Mouse (Mus musculus) heart, postnatal 36 days (tissue): ENCODE data around the gene Fam214a. TPM values are rescaled to one million over a fixed set of nuclear protein-coding genes. Genes with fewer than 3 reads are reported as not detected.
"Not testable (repeated sequence)": the region's sequence is repeated elsewhere in the genome, so short reads cannot be mapped to it uniquely, and the experiment has no call there.

Experiments
- DNase-seq, 2 experiments: peaks; one replicate each; pipeline ENCODE4 v3.0.0; 2021 to 2022
- intact Hi-C: fragments of 180-260 bp; cut with DNase I; formaldehyde crosslinking; loops from one replicate; pipeline ENCODE4 v1.15.1; 2025
- total RNA-seq, 2 experiments: library from RNA; stranded (reverse); gene quantifications; 2 replicates each; pipeline ENCODE4 v1.2.3; 2021

Fam214a gene
- total RNA-seq, 2 experiments from 2014 or later = 37.3 to 39.8 TPM

DNA sequence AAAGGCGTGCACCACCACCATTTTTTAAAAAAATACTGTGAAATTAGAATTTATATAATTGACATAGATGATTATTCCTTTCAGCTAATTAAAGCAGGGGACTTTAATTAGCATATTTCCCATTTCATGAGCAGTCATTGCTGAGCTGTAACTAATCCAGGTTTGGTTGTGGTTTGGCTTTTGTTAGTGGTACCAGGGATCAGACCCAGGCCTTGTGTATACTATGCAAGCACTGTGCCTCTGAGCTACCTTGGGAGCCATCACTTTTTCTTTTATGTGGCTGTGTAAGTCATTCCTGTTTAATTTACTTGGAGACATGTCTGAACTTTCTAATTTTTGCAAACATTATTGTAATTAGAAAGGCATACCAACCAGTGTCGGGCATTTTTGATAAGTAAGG, 24.6 kb downstream of the Fam214a start:
- intact Hi-C loops = no loop called here
- DNase-seq = no peak

DNA sequence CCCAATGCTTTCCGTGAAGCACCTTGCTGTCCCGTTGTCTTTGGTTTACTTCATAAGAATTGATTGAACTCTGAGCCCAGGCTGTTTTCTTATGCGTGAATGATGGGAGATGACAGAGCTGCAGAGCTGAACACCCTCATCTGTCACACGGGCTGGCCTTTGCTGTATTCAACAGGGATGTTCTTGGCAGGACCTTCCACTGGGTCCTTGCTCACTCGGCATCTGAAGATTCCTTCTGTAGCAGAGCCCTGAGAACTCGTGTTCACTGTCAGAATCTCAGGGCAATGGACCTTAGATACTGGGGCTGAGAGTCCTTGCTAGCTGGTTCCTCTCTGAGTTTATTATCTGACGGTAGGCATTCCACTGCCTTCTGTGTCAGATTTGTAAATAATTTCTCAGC, 25.3 kb downstream of the Fam214a start:
- intact Hi-C loops = no loop called here
- no peak for DNase-seq

DNA sequence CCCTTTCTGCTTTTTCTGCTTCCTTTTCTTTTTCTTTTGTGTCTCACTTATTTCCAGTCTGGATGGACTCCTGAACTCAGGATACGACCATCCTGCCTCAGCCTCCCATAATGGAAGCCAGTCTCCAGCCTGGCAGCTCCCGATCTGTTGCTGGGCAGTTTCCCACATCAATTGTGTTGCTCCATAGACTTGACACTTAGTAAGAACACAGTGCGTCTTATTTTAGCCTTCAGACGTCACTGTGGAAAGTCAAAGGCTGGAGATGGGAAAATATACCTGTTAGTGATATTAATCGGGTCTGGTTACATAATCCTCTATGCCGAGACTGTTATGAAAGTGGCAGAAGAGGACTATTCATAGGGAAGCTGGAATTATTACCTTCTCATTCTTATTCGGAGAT, 26.2 kb downstream of the Fam214a start:
- no peak for DNase-seq
- intact Hi-C loops = no loop called here

DNA sequence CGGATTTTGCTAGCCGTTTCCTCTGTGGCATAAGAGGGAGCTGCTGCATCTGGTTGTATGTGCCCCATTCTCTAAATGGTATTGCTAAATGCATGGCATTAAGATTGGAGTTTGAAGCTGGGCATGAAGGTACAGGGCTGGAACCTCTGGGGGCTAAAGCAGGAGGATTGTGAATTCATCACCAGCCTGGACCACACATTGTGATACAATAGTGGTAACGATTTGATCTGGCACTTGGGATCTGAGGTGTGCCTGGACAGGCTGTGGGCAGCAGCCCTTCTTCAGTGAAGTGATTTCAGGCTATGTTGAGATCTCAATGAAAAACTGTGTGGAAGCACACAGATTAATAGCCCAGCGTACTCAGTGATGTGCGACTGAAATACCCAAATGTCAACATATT, 26.7 kb downstream of the Fam214a start:
- DNase-seq = no peak
- intact Hi-C loops = no loop called here

DNA sequence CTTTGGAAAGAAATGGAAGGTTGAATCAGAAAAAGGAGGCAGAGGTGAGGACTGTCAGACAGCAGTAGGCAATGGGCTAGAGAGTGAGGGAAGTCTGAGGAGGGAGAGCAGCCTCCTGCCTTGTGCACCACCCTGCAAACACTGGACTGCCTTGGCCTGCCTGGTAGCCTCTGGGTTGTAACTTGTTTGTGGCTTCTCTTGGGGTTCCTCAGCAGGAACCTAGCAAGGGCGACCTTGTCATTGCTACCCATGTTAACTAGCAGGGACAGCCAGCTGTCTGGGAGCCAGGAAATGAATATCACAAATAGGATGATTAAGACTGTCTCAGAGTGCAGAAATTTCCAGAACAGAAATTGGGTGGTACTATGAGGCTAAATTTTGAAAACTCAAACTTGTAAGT, 27.2 kb downstream of the Fam214a start:
- no peak for DNase-seq
- intact Hi-C loops = no loop called here

DNA sequence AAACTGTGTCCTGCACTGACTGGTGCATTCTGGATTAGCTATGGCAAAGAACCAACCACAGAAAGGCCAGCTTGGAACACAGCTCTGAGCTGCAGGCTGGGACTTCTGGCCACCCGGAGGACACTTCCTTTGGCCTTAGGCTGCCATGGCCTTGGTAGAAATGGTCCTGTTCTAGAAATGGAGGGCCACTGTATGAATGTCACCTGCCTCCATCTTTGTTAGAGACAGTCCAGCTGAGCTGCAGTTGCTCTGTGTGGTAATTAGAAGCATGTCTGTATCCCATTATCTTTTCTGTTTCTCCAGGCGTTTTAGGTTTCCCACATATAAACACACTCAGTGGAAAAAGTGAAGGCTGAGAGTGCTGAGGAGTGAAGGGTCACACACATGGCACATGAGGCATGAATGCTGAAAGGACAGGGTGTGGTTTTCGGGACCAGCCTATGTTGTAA, 29.0 kb downstream of the Fam214a start:
- intact Hi-C loops = no loop called here
- no peak for DNase-seq

DNA sequence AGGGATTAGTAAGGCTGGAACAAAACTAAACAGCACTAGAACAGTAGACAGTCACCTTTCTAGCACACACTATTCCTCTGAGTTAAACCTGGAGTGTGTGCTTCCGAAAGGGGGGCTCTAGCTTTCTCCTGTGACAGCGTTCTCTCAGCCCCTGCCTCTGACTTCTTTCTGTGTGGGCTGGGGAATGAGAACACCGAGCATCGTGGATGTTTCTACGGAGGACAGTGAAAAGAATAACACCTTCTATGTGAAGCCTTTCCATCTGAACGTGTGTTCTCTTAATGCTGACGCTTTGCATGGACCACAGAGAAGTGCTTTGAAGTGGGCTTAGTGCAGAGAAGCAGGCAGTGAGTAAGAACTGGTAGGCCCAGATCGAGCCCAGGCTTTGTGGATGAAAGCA, 29.5 kb downstream of the Fam214a start:
- intact Hi-C loops = no loop called here
- no peak for DNase-seq

DNA sequence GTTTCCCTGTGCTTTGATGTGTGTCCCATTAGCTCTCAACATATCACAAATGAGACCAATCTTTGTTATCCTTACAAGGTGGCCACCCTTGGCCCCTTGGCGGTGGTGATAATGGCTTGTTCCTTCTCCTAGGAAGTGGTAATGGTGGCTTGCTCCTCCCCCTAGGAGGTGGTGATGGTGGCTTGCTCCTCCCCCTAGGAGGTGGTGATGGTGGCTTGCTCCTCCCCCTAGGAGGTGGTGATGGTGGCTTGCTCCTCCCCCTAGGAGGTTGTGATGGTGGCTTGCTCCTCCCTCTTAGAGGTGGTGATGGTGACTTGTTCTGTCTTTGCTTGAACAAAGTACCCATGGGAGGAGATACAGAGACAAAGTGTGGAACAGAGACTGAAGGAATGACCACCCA, 30.0 kb downstream of the Fam214a start:
- DNase-seq, intact Hi-C loops: not testable (repeated sequence)

DNA sequence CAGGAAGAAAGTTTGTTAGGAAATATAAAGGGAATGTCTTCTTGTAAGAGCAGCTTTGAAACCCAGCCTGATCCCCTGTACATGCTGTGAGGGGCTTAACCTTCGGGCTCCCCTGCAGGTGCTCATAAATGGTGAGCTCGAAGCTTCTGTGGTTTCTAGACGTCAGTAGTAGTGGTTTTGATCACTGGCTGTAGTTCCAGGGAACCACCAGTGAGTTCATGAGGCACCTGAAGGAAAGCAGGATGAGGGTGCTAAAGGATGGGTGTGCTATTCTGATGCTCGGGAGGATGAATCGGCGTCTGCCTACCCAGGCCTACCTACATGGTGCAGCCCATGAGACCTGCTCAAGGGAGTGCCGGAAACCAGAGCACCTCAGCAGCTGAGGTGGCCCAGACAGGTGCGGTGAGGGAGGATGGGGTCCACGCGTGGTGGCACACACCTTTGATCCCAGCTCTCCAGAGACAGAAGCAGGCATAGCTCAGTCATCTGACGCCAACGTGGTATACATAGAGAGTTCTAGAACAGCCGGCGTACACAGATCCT, 32.6 kb downstream of the Fam214a start:
- DNase-seq = no peak
- intact Hi-C loops = no loop called here

DNA sequence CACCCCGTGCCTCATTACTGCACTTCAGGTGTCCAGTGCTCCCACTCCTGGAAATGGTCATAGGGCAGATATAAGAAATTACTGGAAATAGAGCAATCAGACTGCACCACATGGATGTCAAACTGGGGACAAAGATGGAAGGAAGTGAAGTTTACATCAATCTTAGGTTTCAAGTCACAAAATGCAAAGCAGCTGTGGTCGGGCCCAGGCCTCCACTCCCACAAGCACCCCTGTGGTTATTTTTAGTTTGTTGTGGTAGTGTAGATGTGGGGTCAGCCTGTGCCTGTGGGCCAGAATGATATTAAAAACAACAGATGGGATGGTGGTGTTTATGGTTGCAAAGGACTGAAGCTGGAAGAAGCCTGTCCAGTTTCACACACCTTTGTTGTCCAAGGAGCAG, 33.1 kb downstream of the Fam214a start:
- intact Hi-C loops = no loop called here
- DNase-seq = no peak

DNA sequence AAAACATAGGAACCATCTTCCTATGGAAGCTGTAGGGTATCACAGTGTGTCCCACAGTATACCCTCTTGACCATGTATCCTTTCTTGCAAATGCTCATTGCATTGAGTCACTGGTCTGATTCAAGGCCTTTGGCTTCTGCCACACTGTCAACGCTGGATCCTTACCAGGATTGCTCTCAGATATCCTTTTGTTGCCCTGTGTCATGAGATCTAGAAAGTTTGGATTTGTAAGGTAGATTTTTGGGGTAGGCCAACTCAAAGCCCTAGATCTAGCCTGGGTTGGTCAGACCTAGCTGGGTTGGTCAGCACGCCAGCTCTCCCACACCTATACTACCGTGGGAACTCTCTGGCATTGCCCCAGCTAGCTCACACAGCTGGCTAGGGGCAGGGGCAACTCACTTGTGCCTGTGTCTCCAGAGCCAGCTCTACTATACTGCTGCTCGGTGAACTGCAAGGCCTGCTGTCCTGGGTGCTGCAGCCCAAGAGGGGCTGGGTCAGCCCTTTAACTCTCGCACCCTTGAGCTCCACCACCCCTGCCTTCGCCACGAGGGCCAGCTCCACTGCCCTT, 36.3 kb downstream of the Fam214a start:
- intact Hi-C loops = no loop called here
- no peak for DNase-seq

DNA sequence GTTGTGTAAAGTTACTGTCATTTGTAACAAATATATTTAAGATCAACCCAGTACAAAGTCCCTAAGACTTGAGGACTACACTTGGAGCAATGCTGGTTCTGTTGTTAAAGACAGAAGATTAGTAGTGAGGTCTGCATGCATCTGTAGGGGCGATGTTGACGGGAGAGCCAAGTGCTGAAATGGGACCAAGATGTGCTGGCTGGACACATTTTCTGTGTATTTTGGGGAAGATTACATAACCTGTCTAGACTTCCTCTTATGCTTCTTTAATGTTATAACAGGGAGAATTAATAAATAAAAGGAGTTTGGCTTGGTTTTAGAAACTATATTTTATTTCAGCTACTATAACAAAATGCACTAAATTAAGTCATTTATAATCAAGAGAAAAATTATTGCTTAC, 37.3 kb downstream of the Fam214a start:
- intact Hi-C loops = no loop called here
- DNase-seq = no peak

DNA sequence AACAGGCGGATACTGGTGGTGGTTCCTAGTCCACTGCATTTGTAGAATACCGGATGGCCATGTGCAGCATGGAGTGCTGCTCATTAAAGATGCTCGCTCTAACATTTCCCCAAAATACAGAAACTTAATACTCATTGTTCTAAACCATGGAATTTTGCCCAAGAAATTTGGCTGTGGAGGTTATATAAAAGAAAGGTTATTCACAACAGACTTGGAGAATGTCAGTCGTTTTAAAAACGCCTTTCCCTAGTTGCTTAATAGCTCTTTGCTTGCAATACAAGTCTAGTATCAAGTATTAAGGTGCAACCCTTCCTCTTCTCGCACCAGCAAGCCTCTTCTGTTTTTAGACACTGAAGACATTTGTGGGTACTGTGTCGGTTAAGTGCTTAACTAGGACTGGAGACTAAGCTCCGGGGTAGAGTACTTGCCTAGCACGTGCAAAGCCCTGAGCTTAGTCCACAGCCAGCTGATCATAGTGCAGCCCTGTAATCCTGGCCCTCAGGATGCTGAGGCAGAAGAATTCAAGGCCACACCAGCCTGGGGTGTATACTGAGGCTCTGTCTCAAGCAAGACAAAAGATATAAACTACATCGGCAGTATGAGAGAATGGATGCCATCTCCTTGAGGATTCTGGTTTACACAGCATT, 42.0 kb downstream of the Fam214a start:
- intact Hi-C loops = no loop called here
- DNase-seq = no peak

DNA sequence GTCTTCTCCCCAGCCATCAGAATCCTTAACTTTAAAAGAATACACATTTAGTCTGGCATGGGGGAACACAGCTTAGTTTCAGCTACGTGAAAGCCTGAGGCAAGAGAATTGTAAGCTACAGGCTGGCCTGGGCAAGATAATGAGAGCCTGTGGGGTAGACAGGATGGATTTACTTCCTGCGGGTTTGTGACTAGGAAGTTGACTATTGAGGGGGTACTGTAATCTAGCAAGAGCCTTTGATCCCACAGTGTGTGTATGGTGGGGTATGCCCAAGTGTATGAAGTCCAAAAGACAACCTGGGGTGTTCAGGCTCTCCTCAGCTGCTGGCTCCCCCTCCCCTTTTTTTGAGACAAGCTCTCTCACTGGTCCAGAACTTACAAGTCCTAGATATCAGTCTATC, 43.7 kb downstream of the Fam214a start:
- intact Hi-C loops = no loop called here
- no peak for DNase-seq

DNA sequence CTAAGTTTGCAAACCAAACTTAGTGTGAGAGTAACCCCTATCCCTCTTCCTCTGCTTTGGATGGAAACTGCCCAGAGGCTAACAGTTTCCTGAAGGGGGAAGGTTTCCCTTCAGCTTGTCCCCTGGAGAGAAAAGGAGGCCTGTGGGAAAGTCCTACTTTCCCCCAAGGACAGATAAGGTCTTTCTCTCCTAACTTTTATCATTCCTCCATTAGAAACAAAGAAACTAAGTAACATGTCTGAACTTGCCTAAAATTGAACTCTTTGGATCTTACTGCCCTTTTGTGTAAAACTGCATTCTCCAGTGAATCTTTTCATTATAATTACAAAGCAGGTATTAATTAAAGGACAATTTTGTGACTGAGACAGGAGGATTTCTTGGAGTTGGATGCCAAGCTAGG, 45.3 kb downstream of the Fam214a start:
- no peak for DNase-seq
- intact Hi-C loops = no loop called here

DNA sequence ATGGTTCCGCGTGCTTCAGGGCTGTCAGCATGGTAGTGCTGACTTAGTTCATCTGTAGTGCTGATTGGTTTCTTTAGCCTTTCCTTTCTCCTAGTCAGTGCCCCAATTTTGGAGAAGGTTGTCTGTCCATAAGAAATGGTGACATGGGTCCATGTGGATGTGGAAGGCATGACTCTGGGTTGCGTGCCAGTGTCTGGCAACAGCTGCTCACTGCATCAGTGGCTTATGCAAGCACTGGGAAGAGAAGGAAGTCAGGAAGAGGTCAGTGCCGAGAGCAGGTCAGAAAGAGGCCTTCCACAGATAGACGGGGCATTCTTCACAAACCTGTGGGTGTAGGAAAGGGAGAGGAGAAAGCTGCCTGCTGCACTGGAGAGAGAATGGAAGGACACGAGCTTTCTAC, 48.3 kb downstream of the Fam214a start:
- intact Hi-C loops = loop anchor here (5.0 kb wide), 1 partner anchor 94 kb away; no protein-coding TSS in a partner anchor
- DNase-seq = no peak

DNA sequence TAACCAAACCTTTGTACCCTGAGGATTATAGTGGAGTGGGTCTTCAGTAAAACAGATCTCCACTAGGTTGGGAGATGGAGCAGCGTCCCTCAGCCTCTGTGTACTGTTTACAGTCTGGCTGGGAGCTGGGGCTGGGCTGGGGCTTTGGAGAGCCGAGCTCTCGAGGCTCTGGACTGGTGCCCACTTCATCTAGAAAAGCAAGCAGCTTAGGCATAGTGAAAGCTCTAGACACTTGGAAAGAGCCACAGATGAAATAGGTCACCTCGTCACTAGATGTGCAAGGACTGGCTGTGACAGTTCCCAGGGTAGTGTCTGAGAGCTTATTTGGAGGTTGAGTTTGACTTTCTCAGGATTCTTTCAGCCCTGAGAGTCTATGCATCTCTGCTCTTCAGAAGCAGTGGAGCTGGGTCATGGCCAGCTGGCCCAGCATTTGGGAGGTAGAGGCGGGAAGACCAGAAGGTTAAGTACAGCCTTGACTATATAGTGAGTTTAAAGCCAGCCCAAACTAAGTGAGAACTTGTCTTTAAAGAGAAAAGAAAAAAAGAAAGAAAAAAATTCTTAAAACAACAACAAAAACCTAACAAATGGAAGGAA, 49.0 kb downstream of the Fam214a start:
- intact Hi-C loops = loop anchor here (5.0 kb wide), 1 partner anchor 94 kb away; no protein-coding TSS in a partner anchor
- peak in 1 of 2 experiments; percentile 56 for DNase-seq

DNA sequence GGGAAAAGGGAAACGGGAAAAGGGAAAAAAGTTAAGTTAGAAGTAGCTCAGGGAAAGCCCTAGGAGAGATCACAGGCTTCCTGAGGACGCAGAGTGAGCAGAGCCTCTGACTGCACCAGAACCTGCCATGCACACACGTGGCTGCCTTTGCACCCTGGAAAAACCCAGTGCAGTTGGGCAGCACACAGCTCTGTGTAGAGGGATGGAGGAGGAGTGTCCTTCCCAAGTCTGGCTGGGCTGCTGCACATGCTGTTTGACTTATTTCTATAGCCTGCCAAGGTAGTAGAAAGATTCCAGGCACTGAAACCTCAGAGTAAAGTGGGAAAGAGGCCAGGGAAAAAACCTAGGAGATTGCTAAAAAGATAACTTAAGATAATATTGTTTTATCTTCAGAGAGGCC, 49.6 kb downstream of the Fam214a start:
- DNase-seq = no peak
- intact Hi-C loops = loop anchor here (5.0 kb wide), 1 partner anchor 95 kb away; no protein-coding TSS in a partner anchor

DNA sequence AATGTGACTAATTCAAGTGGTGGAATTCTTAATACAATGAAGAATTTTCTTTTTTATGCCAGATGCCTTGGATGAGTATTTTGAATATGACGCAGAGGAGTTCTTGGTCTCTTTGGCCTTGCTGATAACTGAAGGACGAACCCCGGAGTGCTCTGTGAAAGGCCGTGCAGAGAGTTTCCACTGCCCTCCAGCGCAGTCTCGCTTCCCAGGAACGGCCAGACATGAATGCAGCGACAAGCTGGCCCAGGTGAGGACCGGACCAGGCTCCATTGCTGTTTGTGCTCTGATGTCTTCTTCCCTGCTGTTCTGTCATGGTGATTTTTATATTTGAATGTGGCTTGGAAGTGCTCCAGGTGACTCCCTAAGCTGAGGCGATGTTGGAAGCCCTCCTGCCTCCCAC, 51.5 kb downstream of the Fam214a start:
- intact Hi-C loops = loop anchor here (2.0 to 5.0 kb wide), 2 partner anchors 51 to 97 kb away; partner anchors contain the start of gene Fam214a
- no peak for DNase-seq

DNA sequence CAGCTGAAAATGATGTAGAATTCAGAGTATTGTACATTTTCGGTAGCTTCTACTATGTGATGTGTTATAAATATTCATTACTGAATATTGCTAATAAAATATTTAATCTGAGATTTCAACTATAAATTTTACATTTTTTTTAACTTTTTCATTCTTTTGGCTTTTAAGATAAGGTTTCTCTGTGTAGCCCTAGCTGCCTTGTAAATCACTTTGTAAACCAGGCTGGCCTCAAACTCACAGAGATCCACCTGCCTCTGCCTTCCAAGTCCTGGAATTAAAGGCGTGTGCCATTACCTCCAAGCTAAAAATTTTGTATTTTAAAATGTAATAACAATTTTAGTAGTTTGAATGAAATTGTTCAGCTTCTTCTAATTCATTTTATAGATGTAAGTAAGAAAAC, 63.9 kb downstream of the Fam214a start:
- intact Hi-C loops = no loop called here
- no peak for DNase-seq

DNA sequence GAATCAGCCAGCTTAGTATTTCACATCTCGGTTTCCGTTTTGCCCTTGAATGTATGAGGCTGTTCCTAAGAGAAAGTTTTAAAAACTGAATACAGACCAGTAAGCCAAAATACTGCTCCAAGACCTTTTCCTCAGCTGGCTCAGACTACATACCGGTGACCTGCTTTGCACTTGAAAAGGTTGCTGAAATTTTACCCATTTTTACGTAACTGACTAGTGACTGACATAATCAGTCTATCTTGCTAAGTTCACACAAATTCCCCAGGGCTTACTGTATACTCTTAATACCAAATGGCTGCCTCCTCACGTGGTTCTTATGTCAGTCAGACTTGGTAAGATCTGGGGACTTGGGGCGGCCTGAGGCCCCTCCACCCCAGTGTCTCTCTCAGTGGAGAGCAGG, 66.5 kb downstream of the Fam214a start:
- intact Hi-C loops = no loop called here

DNA sequence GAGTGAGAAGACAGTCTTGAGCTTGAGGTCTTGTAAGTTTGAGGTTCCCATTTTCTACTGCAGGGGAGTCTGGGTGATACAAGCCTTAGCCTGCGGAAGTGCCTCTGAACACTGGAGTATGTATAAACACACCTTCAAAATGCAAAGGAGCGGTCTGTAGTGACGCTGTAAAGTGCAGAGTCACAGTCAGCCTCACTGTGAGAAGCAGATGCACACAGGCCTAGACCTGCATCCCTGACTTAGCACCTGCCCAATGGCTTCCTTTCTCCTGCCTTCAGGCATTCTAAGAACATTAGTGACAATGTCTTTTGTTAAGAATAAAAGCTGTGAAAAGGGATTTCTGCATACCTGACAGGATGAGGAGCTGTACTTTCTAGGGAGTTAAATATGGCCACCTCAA, 66.9 kb downstream of the Fam214a start:
- DNase-seq = no peak
- intact Hi-C loops = no loop called here

More for the DNA sequence above, 66.5 kb downstream of the Fam214a start:
- no peak for DNase-seq
